Mouse (Mus musculus) kidney, postnatal 36 days (tissue): Measurements from ENCODE around the gene Aaas.

Experiments used
- DNase-seq, 2 experiments: peaks; one replicate each; pipeline ENCODE4 v3.0.0; 2021 to 2022; ENCODE audit warnings: mixed read lengths in 2 of 2

Aaas gene

DNA sequence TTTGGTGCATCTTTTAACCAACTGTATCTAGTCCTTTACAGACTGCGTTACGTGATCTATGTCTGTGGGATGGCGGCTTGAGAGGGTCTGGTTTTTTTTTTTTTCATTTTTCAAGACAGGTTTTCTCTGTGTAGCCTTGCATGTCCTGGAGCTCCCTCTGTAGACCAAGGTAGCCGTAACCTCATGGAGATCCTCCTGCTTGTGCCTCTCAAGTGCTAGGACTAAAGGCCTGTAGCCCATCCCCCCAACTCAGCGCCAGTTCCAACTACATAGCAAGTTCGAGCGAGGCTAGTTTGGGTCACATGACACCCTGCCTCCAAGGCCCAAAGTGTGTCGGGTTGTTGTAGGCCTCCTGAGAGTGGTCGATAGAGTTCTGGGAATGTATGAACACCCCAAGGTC, 41.9 kb downstream of the Aaas start:
- DNase-seq: no peak

DNA sequence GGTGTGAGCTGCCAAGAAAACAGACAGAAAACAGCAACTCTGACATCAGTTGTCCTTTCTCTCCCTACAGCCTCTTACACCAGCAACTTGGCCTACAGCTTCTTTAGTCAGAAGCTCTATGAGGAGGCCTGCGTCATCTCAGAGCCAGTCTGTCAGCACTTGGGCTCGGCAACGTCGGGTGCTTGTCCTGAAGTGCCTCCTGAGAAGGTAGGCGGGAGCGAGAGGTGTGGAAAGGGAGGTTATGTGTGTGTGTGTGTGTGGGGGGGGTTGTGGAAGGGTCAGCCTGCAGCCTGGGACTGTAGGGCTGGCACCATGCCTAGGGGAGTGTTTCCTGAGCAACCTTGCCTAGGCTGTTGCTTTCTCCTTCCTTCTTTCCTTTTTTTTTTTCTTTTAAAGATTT, 48.0 kb downstream of the Aaas start:
- no peak for DNase-seq

DNA sequence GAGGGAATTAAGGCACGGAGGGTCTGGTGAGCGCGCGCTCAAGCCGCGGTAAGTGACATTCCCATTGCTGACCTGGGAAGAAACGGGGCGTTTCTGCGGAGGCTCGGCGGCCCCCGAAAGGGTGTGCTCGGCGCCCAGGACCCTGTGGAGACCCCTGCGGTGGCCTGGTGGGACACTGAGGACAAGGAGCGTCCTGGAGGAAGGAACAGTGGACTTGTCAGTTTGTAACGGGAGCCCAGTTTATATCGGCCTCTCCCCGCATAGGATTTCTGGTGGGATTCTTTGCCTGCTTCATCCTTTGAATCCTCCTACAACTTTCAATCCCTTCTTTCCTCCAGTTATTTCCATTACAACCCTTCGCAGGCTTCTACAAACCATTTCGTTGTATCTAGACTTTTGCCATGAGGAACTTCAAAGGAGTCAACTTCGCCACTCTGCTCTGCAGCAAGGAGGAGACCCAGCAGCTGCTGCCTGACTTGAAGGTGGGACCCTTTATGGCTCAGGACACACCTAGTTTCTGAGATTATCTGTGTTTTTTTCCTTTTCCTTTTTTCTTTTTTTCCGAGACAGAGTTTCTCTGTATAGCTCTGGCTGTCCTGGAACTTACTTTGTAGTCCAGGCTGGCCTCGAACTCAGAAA, 54.1 kb downstream of the Aaas start:
- no peak for DNase-seq

DNA sequence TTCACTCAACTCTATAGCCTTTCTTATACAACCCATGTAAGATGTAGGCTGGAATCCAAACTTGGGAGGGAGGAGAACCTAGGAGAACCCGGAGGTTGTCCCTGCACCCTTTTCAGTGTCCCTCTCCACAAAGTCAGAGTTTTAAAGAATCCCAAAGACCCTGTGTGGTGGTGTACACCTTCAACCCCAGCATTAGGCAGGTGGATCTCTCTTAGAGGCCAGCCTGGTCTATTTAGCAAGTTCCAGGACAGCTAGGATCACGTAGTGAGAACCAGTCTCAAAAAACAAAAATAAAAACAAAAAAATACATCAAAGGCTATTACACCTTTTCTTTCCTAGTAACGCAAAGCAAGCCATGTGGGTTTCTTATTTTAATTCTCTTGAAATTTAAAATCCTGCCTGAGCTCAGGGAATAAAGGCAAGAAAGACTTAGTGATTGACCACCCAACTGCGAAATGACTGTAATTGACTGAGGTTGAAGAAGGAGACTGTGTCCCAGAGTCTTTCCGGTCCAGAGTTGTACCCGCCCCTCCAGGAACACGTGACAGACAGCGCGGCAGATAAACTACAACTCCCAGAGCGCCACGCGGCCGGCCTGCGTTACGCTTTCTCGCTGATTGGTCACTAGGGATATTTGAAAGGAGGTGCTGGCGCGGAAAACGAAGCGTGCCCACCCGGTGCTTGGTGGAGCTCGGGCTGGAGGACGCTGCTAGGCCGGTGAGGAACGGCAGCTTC, 54.8 kb downstream of the Aaas start, which contains the start of gene Espl1:
Espl1 (plus strand) TSS at position 634 of the 735 bp plus-strand sequence.
- peak; percentile 96 to 97 for DNase-seq
